Mouse (Mus musculus) adrenal gland, adult 18-20 months (tissue): ENCODE results near the gene Npm1. TPM values are rescaled to one million over a fixed set of nuclear protein-coding genes. Genes with fewer than 3 reads are reported as not detected.

Source experiments
- DNase-seq, 2 experiments: peaks; one replicate each; pipeline ENCODE4 v3.0.0; 2021 to 2022; ENCODE audit warnings: low spot score in 2 of 2
- long read RNA-seq, 2 experiments: library from polyadenylated mRNA; stranded (forward); transcript quantifications; one replicate each; pipeline ENCODE4 v2.0.0; 2021
- total RNA-seq, 2 experiments: library from RNA; stranded (reverse); gene quantifications; 1 replicate in 1 of 2; 2 replicates in 1 of 2; pipeline ENCODE4 v1.2.3; 2021

Npm1 gene
- total RNA-seq = 100 to 1,000 TPM; 224 to 282 TPM
- long read RNA-seq, experiment 1, transcript Npm1-201 (11 exons, 1,633 nt) = major isoform, 57 of 66 reads
- long read RNA-seq, experiment 1, partial matches to known transcripts = 3 of 66 reads
- long read RNA-seq, experiment 1, other reads (novel, unspliced or antisense) = 4 of 66 reads
- long read RNA-seq, experiment 2, transcript Npm1-201 (11 exons, 1,633 nt) = major isoform, 127 of 154 reads
- long read RNA-seq, experiment 2, transcript Npm1-204 (10 exons, 1,157 nt) = minor isoform, 12 of 154 reads
- long read RNA-seq, experiment 2, partial matches to known transcripts = 8 of 154 reads
- long read RNA-seq, experiment 2, other reads (novel, unspliced or antisense) = 7 of 154 reads

DNA sequence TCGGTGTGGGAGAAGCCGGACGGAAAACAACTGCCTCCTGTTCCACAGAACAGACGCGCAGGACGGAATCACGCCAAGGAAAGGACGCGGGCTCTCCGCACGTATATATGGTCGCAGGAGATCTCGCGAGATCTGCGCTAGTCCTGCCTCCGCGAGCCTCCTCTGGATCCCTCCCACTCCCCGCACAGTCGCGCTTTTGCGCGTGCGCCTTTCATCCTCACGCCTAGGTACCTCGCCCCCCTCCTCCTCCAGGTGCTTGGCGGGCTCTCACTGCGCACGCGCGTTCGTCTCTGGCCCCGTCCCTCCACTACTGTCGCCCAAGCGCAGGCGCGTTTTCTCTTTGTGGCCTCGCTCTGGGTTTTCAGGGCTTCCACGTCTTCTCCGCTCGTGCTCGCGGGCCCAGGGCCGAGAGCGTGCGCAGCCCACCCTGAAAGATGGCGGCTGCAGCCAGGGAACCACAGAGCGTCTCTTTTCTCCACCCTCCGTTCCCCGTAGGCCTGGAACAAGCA lies at the start of gene Npm1:
Gene Npm1 (minus strand): TSS at position 209 of the 509 bp plus-strand sequence.
- DNase-seq = peak; percentile 98 to 99

DNA sequence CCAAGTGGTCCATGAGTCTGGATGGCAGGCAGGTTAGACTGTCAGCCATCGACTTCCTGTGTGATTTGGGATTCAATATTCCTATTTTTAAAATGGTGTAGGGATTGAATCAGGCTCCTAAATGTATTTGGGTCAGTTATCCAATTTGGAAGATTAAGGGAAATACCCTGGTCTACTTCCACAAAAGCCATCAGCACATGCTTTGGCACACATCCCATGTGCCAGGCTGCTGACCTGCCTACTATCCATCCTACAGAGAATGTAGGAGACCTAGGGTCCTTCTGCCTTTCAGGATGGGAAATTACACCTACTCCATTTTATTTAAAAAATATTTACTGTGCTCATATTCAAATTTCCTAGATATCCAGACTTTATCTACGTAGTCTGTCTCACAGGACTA lies 44.4 kb upstream of the Npm1 start:
- DNase-seq = no peak

DNA sequence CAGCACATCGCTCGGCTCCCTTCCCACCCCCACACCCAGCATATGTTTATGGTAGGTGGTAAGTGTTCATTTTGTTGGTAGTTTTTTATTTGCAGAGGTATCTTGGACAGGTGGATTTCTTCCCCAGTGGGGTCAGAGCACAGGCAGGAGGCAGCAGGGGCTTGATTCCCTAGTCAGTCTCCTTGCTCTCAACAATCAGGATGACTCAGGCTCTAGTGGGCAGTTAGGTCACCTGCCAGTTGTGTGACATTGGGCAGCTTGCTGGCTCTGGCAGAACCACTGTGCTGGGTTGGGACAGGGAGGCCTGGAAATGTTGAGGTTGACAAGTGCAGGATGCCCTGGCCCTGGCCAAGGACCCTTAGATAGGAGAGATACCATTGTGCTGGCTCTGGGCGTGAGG lies 42.0 kb upstream of the Npm1 start:
- no peak for DNase-seq

- DNase-seq = no peak
These were observed 41.3 kb upstream of the Npm1 start for GRCm38 (mm10) chr11:33204329-33204705.

- DNase-seq = no peak
These were observed 40.6 kb upstream of the Npm1 start, which contains the start of gene Tlx3 for GRCm38 (mm10) chr11:33203383-33204328. TSS of gene Tlx3 (minus strand) at chr11:33203589.

- no peak for DNase-seq
These were observed 40.0 kb upstream of the Npm1 start for GRCm38 (mm10) chr11:33202972-33203371.

- no peak for DNase-seq
These were observed 39.3 kb upstream of the Npm1 start for GRCm38 (mm10) chr11:33202296-33202695.

GRCm38 (mm10) chr11:33201626-33202010 lies 38.6 kb upstream of the Npm1 start:
- no peak for DNase-seq

- no peak for DNase-seq
These were observed 38.0 kb upstream of the Npm1 start for GRCm38 (mm10) chr11:33200764-33201625.

DNA sequence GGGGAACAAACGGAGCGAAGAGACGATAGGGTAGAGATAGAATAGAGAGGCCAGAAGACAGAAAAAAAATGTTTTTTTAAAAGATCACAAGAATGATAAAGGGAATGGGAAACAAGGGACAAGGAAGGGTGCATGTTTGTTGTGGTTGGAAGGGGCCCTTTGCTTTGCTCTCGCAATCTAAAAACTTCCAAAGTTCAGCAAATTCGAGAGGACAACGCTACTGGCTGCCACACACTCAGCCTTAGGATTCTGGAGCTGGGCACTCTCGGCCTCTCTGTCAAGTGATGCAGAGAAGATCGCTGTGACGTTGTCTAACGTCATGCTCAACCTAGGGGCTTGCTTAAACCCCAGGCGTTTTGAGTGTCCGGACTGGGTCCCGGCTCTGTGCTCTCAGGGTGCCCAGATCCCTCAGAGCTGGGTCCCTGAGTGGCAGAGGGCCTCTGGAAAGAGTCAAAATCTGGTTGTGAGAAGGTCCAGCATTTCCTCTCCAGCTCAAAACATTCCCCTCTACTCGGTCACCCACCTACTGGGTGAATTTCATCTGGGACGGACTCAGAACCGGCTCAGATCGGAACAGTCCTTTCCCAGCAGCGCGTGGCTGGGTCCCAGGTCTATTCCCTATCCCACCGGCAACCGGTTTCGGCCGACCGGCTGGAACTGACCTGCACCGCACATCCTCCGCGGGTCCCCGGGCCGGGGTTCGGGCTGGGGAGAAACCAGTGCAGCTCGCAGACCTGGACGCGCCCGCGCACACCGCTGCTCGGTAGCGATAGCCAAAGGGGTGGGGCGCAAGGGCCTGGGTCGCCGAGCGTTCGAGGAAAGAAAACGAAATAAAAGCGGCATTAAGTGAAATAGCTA lies 37.1 kb upstream of the Npm1 start:
- DNase-seq = peak in 1 of 2 experiments; percentile 30

DNA sequence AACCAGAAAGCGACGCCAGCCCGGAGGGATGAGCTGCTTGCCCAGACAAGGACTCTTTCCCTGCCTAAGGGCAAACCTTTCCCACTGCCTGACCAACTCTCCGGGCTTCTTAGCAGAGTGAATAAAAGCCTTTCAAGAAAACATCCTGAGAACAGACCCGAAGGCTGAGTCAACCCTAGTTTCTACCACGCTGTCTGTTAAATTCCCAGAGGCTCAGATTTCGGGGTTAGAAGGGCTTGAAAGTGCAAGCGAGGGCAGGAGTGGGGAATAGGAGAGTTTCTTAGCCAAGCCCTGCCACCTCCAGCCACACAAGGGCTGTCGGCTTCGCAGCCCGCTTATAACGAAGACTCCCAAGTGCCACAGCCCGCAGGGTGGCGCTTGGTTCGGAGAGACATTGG lies 36.1 kb upstream of the Npm1 start:
- DNase-seq = no peak

DNA sequence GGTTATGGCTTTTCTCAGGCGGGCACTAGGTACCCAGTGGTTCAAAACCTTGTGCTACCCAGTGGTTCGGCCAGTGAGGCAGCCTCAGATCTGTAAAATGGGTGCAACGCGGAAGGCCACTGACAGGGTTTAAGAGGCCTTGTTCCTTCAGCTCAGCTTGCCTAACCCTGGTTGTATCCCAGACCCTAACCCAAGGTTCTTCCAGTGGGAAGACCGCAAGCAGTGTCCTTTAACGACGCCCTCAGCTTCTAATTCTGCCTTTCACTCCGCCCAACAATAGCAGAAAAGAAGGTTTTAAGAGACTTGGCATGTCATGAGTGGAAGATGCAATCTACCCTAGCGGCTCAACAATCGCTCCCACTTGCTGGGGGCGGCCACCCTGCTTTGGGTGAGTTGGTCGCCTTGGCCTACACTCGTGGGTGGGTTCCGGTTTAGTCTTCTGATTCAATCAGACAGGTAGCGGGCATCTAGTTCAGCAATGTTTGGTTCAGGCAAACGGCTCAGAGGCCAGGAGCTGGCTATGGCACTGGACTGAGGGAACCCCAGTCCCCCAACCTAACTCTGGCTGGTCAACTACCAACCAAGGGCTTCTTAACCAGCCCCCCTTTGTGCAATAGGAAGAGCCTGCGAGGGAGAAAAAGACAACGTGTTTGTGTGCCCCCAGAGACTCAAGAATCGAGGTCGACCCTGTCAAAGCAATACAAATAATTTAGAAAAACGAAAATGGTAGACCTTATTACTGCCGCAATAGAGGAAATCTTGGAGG lies 35.5 kb upstream of the Npm1 start:
- no peak for DNase-seq

DNA sequence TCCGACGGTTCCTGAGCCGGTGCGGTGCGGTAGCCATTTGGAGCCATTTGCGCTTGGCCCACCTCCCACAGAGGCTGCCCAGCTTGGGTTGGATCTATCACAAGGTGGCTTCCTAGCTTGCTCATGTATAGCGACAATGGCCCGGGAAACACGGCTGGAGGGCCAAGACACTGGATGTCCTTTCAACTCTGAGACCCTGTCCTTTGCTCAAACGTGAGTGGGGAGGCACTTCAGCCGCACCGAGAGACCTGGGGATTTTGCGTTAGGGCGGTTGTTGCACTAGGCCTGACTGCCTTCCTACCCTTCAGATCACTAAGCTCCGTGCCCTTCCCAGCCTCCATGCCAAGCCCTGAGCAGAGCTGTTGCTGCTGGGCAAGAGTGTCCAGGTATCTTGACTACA lies 34.7 kb upstream of the Npm1 start:
- DNase-seq = no peak

DNA sequence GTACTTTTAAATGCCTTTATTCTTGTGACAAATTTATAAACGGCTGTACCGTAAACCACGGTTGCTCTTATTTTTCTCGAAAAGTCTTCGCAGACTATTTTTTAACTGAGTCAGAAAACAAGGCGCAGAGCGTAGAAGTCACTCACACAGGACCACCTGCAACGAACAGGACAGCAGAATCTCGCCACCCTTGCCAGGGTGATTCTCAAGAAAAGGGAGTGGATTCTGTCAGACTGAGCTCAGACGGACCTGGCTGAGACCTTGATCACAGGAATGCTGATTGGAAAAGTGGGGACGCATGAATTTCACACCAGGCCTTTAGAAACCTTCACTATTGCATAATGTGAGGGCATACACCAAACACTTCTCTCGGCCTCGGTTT lies 34.1 kb upstream of the Npm1 start:
- DNase-seq = no peak

GRCm38 (mm10) chr11:33196447-33197132 lies 33.6 kb upstream of the Npm1 start:
- DNase-seq = no peak

GRCm38 (mm10) chr11:33195531-33196446 lies 32.8 kb upstream of the Npm1 start:
- DNase-seq = no peak

DNA sequence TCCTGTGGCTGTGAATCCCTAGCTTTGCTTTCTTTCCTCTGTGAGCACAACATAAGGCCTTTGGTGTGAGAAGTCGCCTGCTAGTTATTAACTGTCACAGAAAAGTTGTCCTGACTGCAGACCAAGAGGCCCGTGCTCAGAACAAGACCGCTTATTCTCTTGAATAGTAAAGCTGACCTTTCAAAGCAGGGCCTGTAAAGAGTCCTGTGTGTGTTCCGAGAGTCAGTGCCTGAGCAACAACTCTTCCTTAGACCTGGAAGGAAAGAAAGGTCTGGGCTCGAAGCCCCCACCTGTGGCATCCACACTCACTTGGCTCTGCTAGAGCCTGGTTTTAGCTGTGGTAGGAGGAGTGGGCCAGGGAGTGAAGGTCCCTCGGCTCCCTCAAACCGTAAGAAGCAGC lies 32.1 kb upstream of the Npm1 start:
- DNase-seq = no peak

DNA sequence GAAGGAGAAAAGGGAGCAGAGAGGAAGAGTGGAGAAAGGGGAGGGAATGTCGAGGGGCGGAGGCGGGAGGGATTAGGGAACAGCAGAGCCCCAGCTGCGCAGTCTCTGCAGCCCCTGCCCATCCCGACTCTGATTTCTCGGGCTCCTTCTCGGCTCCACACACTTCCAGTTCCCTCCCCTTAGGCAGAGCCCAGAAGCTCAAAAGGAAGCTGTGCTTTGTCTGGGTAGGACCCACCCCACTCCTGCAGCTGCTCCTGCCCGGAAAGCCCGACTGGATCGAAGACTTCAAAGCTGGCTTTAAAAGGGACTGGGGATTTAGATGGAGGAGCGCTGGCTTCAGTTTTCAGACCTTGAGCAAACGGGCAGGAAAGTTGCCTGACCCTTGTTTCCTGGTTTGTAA lies 30.7 kb upstream of the Npm1 start:
- DNase-seq = no peak
